Mouse (Mus musculus): ENCODE data around the gene Chrm4. TPM values are rescaled to one million over a fixed set of nuclear protein-coding genes. Genes with fewer than 3 reads are reported as not detected.

Gene Chrm4
- polyA plus RNA-seq, 1 experiment: 36.1 TPM

- DNase-seq (ENCODE audit: extremely low spot score in 1 of 2, low spot score in 1 of 2): no peak
Observed at GRCm38 (mm10) chr2:91960459-91960858, 33.4 kb downstream of the Chrm4 start.

- no peak for DNase-seq (ENCODE audit: extremely low spot score in 1 of 2, low spot score in 1 of 2)
Observed at GRCm38 (mm10) chr2:91961901-91962761, 35.1 kb downstream of the Chrm4 start.

- no peak for DNase-seq (ENCODE audit: extremely low spot score in 1 of 2, low spot score in 1 of 2)
Observed at GRCm38 (mm10) chr2:91962864-91963401, 35.9 kb downstream of the Chrm4 start.

GRCm38 (mm10) chr2:91963443-91963932 is 36.4 kb downstream of the Chrm4 start:
- DNase-seq (ENCODE audit: extremely low spot score in 1 of 2, low spot score in 1 of 2): peak; percentile 86 to 97

- peak in 1 of 2 experiments; percentile 7 for DNase-seq (ENCODE audit: extremely low spot score in 1 of 2, low spot score in 1 of 2)
Observed at GRCm38 (mm10) chr2:91964610-91965204, 37.7 kb downstream of the Chrm4 start.

- no peak for DNase-seq (ENCODE audit: extremely low spot score in 1 of 2, low spot score in 1 of 2)
Observed at GRCm38 (mm10) chr2:91965417-91965816, 38.4 kb downstream of the Chrm4 start.

- DNase-seq (ENCODE audit: extremely low spot score in 1 of 2, low spot score in 1 of 2): no peak
Observed at GRCm38 (mm10) chr2:91966367-91966766, 39.3 kb downstream of the Chrm4 start.

GRCm38 (mm10) chr2:91967962-91968361 is 40.9 kb downstream of the Chrm4 start:
- no peak for DNase-seq (ENCODE audit: extremely low spot score in 1 of 2, low spot score in 1 of 2)

GRCm38 (mm10) chr2:91971231-91972097 is 44.4 kb downstream of the Chrm4 start:
- peak; percentile 75 to 78 for DNase-seq (ENCODE audit: extremely low spot score in 1 of 2, low spot score in 1 of 2)

- no peak for DNase-seq (ENCODE audit: extremely low spot score in 1 of 2, low spot score in 1 of 2)
Observed at GRCm38 (mm10) chr2:91972121-91972566, 45.1 kb downstream of the Chrm4 start.

- no peak for DNase-seq (ENCODE audit: extremely low spot score in 1 of 2, low spot score in 1 of 2)
Observed at GRCm38 (mm10) chr2:91973416-91974135, 46.5 kb downstream of the Chrm4 start.

GRCm38 (mm10) chr2:91975581-91976541 is 48.8 kb downstream of the Chrm4 start, which contains the start of gene Dgkz:
Dgkz (minus strand) TSS chr2:91975864.
- no peak for DNase-seq (ENCODE audit: extremely low spot score in 1 of 2, low spot score in 1 of 2)

GRCm38 (mm10) chr2:91977960-91978359 is 50.9 kb downstream of the Chrm4 start:
- DNase-seq (ENCODE audit: extremely low spot score in 1 of 2, low spot score in 1 of 2): no peak

Other genes starting within 250 kb of the Chrm4 start
- 114 and 115 TPM in 2 replicates for gene Atg13, start 216.7 kb upstream of the Chrm4 start, polyA plus RNA-seq (2012; rRNA removed)
- gene Harbi1, start 216.4 kb upstream of the Chrm4 start, polyA plus RNA-seq (2012; rRNA removed): 4.1 and 4.6 TPM in 2 replicates
- 37.2 and 39.1 TPM in 2 replicates for gene Ambra1, start 197.1 kb upstream of the Chrm4 start, polyA plus RNA-seq (2012; rRNA removed)
- 53.6 and 61.5 TPM in 2 replicates for gene Mdk, start 5.0 kb downstream of the Chrm4 start, polyA plus RNA-seq (2012; rRNA removed)
- gene Gm9821, start 18.5 kb downstream of the Chrm4 start, polyA plus RNA-seq (2012; rRNA removed): 0.04 and 0.12 TPM in 2 replicates
- 590 and 632 TPM in 2 replicates for gene Dgkz, start 48.6 kb downstream of the Chrm4 start, polyA plus RNA-seq (2012; rRNA removed)
- 1.7 and 1.8 TPM in 2 replicates for gene Creb3l1, start 97.3 kb downstream of the Chrm4 start, polyA plus RNA-seq (2012; rRNA removed)
- gene Phf21a, start 165.9 kb downstream of the Chrm4 start, polyA plus RNA-seq (2012; rRNA removed): 51.2 and 54.6 TPM in 2 replicates

All from frontal cortex, adult 2 months (tissue).